Mouse (Mus musculus) mammary gland, adult 2 months (tissue): Measurements from ENCODE around the gene Shc3. TPM values are rescaled to one million over a fixed set of nuclear protein-coding genes. Genes with fewer than 3 reads are reported as not detected.

Source experiments
- polyA plus RNA-seq: library from polyadenylated mRNA; depleted of rRNA; stranded (reverse); fragments of >200 nt; gene quantifications from 2 replicates; pipeline ENCODE4 v1.2.3, GENCODE M21; 2012; ENCODE audit warnings: low replicate concordance; rRNA removed

The Shc3 gene
- 0.23 and 0.35 TPM in 2 replicates for polyA plus RNA-seq

DNA sequence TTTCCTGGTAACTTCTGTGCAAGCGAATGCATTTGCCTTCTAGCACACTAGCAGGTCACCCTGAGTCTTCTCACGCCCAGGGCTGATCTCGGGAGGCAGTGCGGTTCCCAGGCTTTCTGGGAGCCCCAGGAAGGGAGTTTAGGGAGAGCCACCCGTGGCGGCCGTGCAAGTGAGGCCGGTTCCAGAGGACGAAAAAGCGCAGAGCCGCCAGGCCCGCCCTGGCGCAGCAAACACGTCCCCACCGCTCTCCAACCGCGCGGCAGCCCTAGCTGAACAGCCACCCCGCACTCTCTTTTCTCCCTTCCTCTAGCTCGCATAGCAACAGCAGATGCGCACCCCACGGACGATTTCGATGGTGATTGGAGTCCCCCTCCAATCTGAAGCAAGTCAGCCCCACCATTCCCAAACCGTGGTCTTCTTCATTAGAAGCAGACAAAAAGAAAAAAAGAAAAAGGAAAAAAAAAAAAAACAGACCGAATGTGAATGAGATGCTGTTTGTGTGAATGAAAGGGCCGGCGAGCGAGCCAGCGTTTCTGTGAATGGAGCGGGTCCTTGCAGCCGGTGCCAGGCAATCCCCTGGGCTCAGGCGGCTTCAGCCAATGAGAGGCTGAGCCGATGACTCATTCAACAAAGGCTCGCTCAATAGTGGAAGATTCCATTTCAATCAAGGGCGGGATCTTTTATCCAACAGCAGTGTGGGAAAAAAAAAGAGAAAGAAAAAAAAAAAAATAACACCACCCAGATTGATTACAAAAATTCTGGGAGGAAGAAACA, at the start of gene Shc3:
Gene Shc3 (minus strand): TSS at position 509 of the 774 bp plus-strand sequence.

DNA sequence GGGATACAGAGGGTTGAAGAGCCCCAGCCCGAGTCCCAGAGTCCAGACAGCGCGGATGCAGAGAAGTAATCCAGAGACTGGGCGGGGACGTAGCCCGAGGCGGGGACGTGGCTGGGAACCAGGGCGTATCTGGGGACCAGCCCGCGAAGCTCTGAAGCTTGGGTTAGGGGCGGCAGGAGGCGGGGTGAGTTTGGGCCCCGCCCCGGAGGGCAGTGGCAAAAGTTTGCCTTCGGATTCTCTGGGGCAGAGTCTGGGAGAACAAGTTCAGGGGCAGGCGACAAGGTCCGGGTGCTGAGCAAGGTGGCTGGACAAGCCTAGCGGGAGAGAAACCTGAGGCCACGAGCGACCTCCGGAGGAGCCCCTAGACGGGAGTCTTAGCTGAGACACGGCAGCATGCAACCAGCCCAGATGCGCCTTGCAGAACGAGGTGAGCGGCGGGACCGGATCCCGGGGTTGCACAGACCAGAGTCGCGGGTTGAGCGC, 160.7 kb downstream of the Shc3 start, which contains the start of gene S1pr3:
Gene S1pr3 (plus strand): TSS at position 121 of the 483 bp plus-strand sequence.

Other genes starting within 250 kb of the Shc3 start
- 12.6 and 14.4 TPM in 2 replicates for gene S1pr3, start 160.8 kb downstream of the Shc3 start, polyA plus RNA-seq
- 5.4 and 5.9 TPM in 2 replicates for gene Cks2, start 75.8 kb upstream of the Shc3 start, polyA plus RNA-seq
- gene Secisbp2, start 82.3 kb upstream of the Shc3 start, polyA plus RNA-seq, result 16.9 and 21.6 TPM in 2 replicates
- gene Sema4d, start 224.3 kb upstream of the Shc3 start, polyA plus RNA-seq, result 42.0 and 47.3 TPM in 2 replicates